Mouse (Mus musculus): ENCODE data around the gene Tgfbr3. TPM values are rescaled to one million over a fixed set of nuclear protein-coding genes. Genes with fewer than 3 reads are reported as not detected.

The Tgfbr3 gene
- polyA plus RNA-seq, 1 experiment from 2014 or later = 6.1 TPM

DNA sequence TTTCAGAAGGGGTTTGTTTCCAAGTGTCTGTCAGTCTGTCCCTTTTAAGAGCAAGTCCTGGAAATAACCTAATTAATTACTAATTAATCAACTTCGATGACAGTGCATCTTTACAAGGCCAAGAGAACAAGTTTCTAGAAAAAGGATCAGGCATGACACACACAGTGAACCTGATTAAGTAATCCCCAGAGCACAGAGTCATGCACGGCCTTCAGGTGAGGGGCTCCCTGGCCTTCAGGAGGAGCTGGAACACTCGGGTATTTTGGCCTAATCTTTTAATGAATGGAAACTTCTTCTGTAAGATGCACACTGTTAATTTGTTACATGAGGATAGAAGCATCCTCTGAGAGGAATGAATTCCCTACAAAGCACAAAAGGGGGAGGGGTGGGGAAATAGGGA, 215.9 kb downstream of the Tgfbr3 start:
- H3K27me3 ChIP-seq = no peaks in the 10 kb centered on the region
- no peaks in the 10 kb centered on the region for H3K36me3 ChIP-seq
- no peaks in the 10 kb centered on the region for H3K4me1 ChIP-seq (replicated peaks)
- WGBS = 43% methylated on average over 3 of the region's 3 CpGs
- no peak overlapping the region for H3K4me2 ChIP-seq
- H3K27ac ChIP-seq = no peak overlapping the region
- H3K9me3 ChIP-seq = no peaks in the 10 kb centered on the region
- no peak overlapping the region for H3K9ac ChIP-seq
- no peak for ATAC-seq (ENCODE audit: low FRiP score)
- no peak overlapping the region for H3K4me3 ChIP-seq

DNA sequence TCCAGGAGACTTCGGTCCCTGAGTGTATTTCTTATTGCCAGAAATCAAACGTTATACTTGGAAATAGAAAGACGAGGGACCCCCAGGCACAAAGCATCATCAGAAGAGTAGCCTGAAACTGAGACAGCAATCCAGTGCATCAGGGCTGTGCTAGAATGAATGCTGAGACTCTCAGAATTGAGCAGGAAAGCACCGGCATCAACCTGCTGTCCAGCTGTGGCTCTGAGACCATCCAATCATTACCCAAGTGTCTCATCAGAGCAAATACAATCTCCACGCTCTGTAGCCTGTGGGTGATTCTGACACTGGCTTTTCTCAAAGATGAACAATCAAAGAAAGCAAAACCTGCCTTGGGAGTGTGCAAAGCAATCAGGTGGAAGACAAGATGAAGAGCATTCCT, 221.3 kb downstream of the Tgfbr3 start:
- Histone ChIP-seq H3K4me2 (no peak overlapping the region), H3K27me3 (no peaks in the 10 kb centered on the region), H3K36me3 (no peaks in the 10 kb centered on the region), H3K4me1 (replicated peaks) (no peaks in the 10 kb centered on the region), H3K9me3 (no peaks in the 10 kb centered on the region), H3K27ac (no peak overlapping the region), H3K4me3 (no peak overlapping the region), H3K9ac (no peak overlapping the region)
- whole genome bisulfite sequencing = 77% methylated on average over 5 of the region's 5 CpGs
- ATAC-seq (ENCODE audit: low FRiP score) = no peak

DNA sequence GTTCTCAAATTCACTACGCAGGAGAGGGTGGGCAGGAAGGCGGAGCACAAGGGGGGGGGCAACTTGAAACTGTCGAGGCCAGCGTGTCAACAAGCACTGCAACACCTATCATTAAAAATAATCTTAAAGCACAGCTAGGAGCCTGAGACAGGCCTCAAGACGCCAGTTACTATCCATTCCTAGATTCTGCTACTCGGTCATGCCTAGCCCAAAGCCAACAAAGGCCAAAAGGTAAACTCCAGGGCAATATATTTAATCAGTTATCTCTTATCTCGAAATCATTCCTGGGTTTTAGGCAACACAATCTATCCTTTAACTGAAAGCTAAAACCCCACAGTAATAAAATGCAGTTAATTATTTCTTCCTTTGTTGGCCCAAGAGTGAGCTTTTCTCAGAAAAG, 221.9 kb downstream of the Tgfbr3 start:
- H3K4me3 ChIP-seq = no peak overlapping the region
- no peak overlapping the region for H3K4me2 ChIP-seq
- no peaks in the 10 kb centered on the region for H3K36me3 ChIP-seq
- ATAC-seq (ENCODE audit: low FRiP score) = no peak
- no peaks in the 10 kb centered on the region for H3K27me3 ChIP-seq
- no peaks in the 10 kb centered on the region for H3K9me3 ChIP-seq
- H3K4me1 ChIP-seq (replicated peaks) = no peaks in the 10 kb centered on the region
- no peak overlapping the region for H3K27ac ChIP-seq
- 91% methylated on average over 7 of the region's 7 CpGs for WGBS
- H3K9ac ChIP-seq = no peak overlapping the region

DNA sequence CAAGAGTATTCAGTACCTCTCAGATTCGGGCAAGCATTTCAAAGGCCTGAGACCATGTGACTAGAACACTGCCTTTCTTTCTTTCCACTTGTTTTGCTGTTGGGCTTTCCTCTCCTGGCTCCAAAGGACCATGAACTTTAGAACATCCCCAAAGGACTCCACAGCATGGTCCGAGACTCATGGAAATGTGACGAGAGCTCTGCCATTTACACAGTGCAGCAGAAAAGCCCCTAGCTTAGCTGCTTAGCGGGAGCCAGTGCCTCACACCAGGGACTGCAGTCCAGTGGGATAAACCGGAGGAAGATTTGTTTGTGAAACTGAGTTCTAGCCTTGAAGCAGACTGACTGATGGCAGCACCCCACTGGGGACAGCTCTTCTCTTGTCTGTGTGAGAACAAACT, 224.5 kb downstream of the Tgfbr3 start:
- Histone ChIP-seq H3K27ac (no peak overlapping the region), H3K9ac (no peak overlapping the region), H3K4me2 (no peak overlapping the region), H3K27me3 (no peaks in the 10 kb centered on the region), H3K36me3 (no peaks in the 10 kb centered on the region), H3K4me3 (no peak overlapping the region), H3K4me1 (replicated peaks) (no peaks in the 10 kb centered on the region), H3K9me3 (no peaks in the 10 kb centered on the region)
- 61% methylated on average over 5 of the region's 5 CpGs for WGBS
- no peak for ATAC-seq (ENCODE audit: low FRiP score)

DNA sequence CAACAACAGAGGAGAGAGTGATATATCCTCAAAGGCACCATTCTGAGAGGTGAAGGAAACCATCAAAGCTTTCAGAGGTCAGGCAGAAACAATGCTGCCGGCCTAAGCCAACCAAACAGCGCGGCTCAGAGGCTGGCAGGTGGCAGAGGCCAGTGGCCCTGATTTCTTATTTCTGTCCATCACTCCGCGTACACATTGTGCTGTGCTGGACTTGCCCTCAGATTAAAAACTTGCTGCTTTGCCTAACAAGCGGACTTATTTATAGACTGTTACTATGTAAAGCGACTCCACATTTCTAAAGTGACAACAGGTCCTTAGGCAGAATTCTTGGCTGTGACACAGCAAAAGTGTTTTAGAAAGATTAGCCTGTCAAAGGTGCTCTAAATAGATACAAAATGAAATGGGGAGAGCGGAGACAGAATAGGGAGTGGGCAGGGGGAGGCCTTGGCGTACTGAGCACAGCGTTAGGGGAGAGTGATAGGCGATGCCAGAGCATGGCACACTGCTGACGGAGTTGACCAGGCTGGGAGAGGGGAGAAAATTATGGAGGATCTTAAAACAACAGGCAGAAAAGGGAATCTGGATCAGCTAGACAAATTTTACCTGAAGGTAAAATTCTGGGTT, 227.1 kb downstream of the Tgfbr3 start:
- no peak overlapping the region for H3K27ac ChIP-seq
- no peak overlapping the region for H3K4me3 ChIP-seq
- no peaks in the 10 kb centered on the region for H3K36me3 ChIP-seq
- no peaks in the 10 kb centered on the region for H3K4me1 ChIP-seq (replicated peaks)
- no peak overlapping the region for H3K4me2 ChIP-seq
- 72% methylated on average over 12 of the region's 12 CpGs for WGBS
- no peak overlapping the region for H3K9ac ChIP-seq
- H3K9me3 ChIP-seq = no peaks in the 10 kb centered on the region
- ATAC-seq (ENCODE audit: low FRiP score) = no peak
- H3K27me3 ChIP-seq = no peaks in the 10 kb centered on the region

DNA sequence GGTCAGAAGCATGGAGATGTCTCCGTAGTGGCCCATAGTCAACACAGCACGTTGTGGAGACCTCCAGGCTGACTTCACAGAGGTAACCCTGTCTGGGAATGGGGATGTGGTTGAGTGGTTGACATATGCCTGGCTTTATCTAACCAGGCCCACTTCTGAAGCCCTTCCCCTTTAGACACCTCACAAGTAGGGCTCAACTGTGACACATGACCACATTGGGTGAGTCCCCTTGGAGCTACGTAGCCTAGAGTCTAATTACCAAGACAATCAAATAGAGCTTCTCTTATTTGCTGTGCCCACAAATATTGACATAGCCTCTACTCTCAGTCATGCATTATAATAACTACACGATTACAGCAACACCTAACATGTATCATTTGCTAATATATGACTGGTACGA, 229.9 kb downstream of the Tgfbr3 start:
- 88% methylated on average over 5 of the region's 5 CpGs for WGBS
- no peak for ATAC-seq (ENCODE audit: low FRiP score)

DNA sequence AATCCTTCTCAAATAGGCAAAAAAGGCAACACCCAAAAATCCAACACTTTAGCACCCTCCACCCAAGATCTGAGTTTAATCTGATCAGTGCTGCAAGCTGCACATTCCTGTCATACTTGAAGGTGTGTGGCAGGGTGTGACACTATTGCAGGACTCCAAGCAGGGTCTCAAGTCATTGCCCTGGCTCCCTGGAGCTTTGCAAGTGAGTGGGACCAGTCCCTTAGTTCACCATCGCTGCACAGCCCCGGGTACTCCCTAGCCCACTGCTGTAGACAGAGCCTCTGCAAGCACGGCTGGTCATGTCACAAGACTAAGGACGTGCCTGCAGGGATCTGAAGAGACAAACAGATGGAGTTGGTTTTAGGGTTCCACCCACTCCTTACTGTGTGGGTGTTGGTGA, 230.8 kb downstream of the Tgfbr3 start:
- ATAC-seq (ENCODE audit: low FRiP score) = no peak
- WGBS = 82% methylated on average over 4 of the region's 4 CpGs
- H3K4me1 ChIP-seq (replicated peaks) = peaks cover 11% of the 10 kb centered on the region
- no peaks in the 10 kb centered on the region for H3K9me3 ChIP-seq
- H3K9ac ChIP-seq = no peak overlapping the region
- H3K4me2 ChIP-seq = no peak overlapping the region
- H3K4me3 ChIP-seq = no peak overlapping the region
- no peaks in the 10 kb centered on the region for H3K27me3 ChIP-seq
- H3K36me3 ChIP-seq = no peaks in the 10 kb centered on the region
- no peak overlapping the region for H3K27ac ChIP-seq

More for the DNA sequence above, 229.9 kb downstream of the Tgfbr3 start:
- Histone ChIP-seq H3K27ac (no peak overlapping the region), H3K36me3 (no peaks in the 10 kb centered on the region), H3K9me3 (no peaks in the 10 kb centered on the region), H3K4me1 (replicated peaks) (peaks cover 11% of the 10 kb centered on the region), H3K27me3 (no peaks in the 10 kb centered on the region), H3K4me3 (no peak overlapping the region), H3K4me2 (no peak overlapping the region), H3K9ac (no peak overlapping the region)

Other genes starting within 250 kb of the Tgfbr3 start
- gene Brdt, start 41.5 kb upstream of the Tgfbr3 start, polyA plus RNA-seq (2015; fragmentation: Nextera tagmentation; extraction: Ambion mirVana) = 2.1 and 2.8 TPM in 2 replicates
- gene Ephx4, start 113.1 kb upstream of the Tgfbr3 start, polyA plus RNA-seq (2015; fragmentation: Nextera tagmentation; extraction: Ambion mirVana) = 1.7 and 1.9 TPM in 2 replicates
- gene Lpcat2b, start 141.9 kb upstream of the Tgfbr3 start, polyA plus RNA-seq (2015; fragmentation: Nextera tagmentation; extraction: Ambion mirVana) = not detected in 2 replicates
- gene Btbd8, start 148.4 kb upstream of the Tgfbr3 start, polyA plus RNA-seq (2015; fragmentation: Nextera tagmentation; extraction: Ambion mirVana) = 15.1 and 16.3 TPM in 2 replicates
- gene Gm42669, start 218.0 kb upstream of the Tgfbr3 start, polyA plus RNA-seq (2015; fragmentation: Nextera tagmentation; extraction: Ambion mirVana) = 0.25 and 0.70 TPM in 2 replicates
- 0.22 and 0.57 TPM in 2 replicates for gene 1700028K03Rik, start 245.1 kb upstream of the Tgfbr3 start, polyA plus RNA-seq (2015; fragmentation: Nextera tagmentation; extraction: Ambion mirVana)

All from hindbrain, embryonic 13.5 days (tissue).